Mouse (Mus musculus) testis, adult 2 months (tissue): ENCODE measurements at regions not wholly inside any gene's neighbourhood (a gene's known extent, or its start where the extent isn't known, plus 50 kb on each side); places are given as distances from the start of the nearest gene placed in this dataset.

Source experiments
- H3K27ac ChIP-seq: fragments of 200-500 bp; 2 replicates; pipeline ENCODE4 v1.5.1; 2012; ENCODE audit warnings: low read depth, low read length; ENCODE audit not compliant: control insufficient read depth, insufficient read depth
- H3K27me3 ChIP-seq: fragments of 200-500 bp; 2 replicates; pipeline ENCODE4 v1.6.1; 2012; ENCODE audit warnings: mild to moderate bottlenecking, low read length, moderate library complexity; ENCODE audit not compliant: control insufficient read depth, insufficient read depth
- H3K36me3 ChIP-seq: fragments of 200-500 bp; 2 replicates; pipeline ENCODE4 v1.6.1; 2012; ENCODE audit warnings: mild to moderate bottlenecking, low read length; ENCODE audit not compliant: control insufficient read depth, insufficient read depth
- H3K4me1 ChIP-seq: fragments of 200-500 bp; 2 replicates; pipeline ENCODE4 v1.6.1; 2012; ENCODE audit warnings: low read length; ENCODE audit not compliant: control insufficient read depth, insufficient read depth
- H3K4me3 ChIP-seq: fragments of 200-500 bp; 2 replicates; pipeline ENCODE4 v1.5.1; 2012; ENCODE audit warnings: low read depth, mild to moderate bottlenecking, low read length, moderate library complexity, mixed read lengths; ENCODE audit not compliant: control insufficient read depth
- CTCF ChIP-seq: fragments of 200-500 bp; IDR thresholded peaks from 2 replicates; pipeline ENCODE4 v1.5.1; 2012; ENCODE audit warnings: low read depth, mild to moderate bottlenecking, inconsistent platforms, low read length, moderate library complexity; ENCODE audit not compliant: control insufficient read depth, insufficient read depth, insufficient replicate concordance
- POLR2A ChIP-seq: fragments of 200-500 bp; IDR thresholded peaks from 2 replicates; pipeline ENCODE4 v1.6.1; 2012; ENCODE audit warnings: low read depth, mild to moderate bottlenecking, inconsistent platforms, low read length, moderate library complexity; ENCODE audit not compliant: control insufficient read depth

GRCm38 (mm10) chr11:71395023-71395422 lies 164.5 kb upstream of the Nlrp1b start:
- Histone ChIP-seq H3K4me3 (no peak overlapping the region), H3K27ac (no peak overlapping the region), H3K36me3 (no peaks in the 10 kb centered on the region), H3K27me3 (no peaks in the 10 kb centered on the region), H3K4me1 (no peaks in the 10 kb centered on the region)
- no peak for TF ChIP-seq POLR2A
- no peak for TF ChIP-seq CTCF

- Histone ChIP-seq H3K36me3 (no peaks in the 10 kb centered on the region), H3K4me3 (no peak overlapping the region), H3K27me3 (no peaks in the 10 kb centered on the region), H3K27ac (no peak overlapping the region), H3K4me1 (no peaks in the 10 kb centered on the region)
- TF ChIP-seq CTCF (no peak), POLR2A (no peak)
These were observed 165.1 kb upstream of the Nlrp1b start for GRCm38 (mm10) chr11:71395631-71396030.

GRCm38 (mm10) chr11:71400351-71400750 lies 169.8 kb upstream of the Nlrp1b start:
- Histone ChIP-seq H3K4me3 (no peak overlapping the region), H3K27me3 (no peaks in the 10 kb centered on the region), H3K27ac (no peak overlapping the region), H3K4me1 (no peaks in the 10 kb centered on the region), H3K36me3 (no peaks in the 10 kb centered on the region)
- TF ChIP-seq CTCF (no peak), POLR2A (no peak)

- Histone ChIP-seq H3K36me3 (no peaks in the 10 kb centered on the region), H3K4me3 (no peak overlapping the region), H3K27ac (no peak overlapping the region), H3K27me3 (no peaks in the 10 kb centered on the region), H3K4me1 (no peaks in the 10 kb centered on the region)
- TF ChIP-seq CTCF, result no peak
- TF ChIP-seq POLR2A, result no peak
These were observed 171.1 kb upstream of the Nlrp1b start for GRCm38 (mm10) chr11:71401411-71402276.

GRCm38 (mm10) chr11:71404361-71404760 lies 173.8 kb upstream of the Nlrp1b start:
- Histone ChIP-seq H3K27ac (no peak overlapping the region), H3K4me1 (no peaks in the 10 kb centered on the region), H3K4me3 (no peak overlapping the region), H3K27me3 (no peaks in the 10 kb centered on the region), H3K36me3 (no peaks in the 10 kb centered on the region)
- no peak for TF ChIP-seq CTCF
- no peak for TF ChIP-seq POLR2A

- Histone ChIP-seq H3K36me3 (no peaks in the 10 kb centered on the region), H3K27ac (no peak overlapping the region), H3K4me3 (no peak overlapping the region), H3K27me3 (no peaks in the 10 kb centered on the region), H3K4me1 (no peaks in the 10 kb centered on the region)
- TF ChIP-seq CTCF, result no peak
- no peak for TF ChIP-seq POLR2A
These were observed 176.5 kb upstream of the Nlrp1b start for GRCm38 (mm10) chr11:71407043-71407442.

GRCm38 (mm10) chr11:71409211-71409765 lies 178.8 kb upstream of the Nlrp1b start:
- TF ChIP-seq POLR2A, result no peak
- no peak for TF ChIP-seq CTCF
- no peaks in the 10 kb centered on the region for H3K4me1 ChIP-seq
- no peaks in the 10 kb centered on the region for H3K36me3 ChIP-seq
- no peak overlapping the region for H3K4me3 ChIP-seq
- no peak overlapping the region for H3K27ac ChIP-seq
- H3K27me3 ChIP-seq, result no peaks in the 10 kb centered on the region

GRCm38 (mm10) chr11:71410582-71410981 lies 180.0 kb upstream of the Nlrp1b start:
- TF ChIP-seq CTCF, result no peak
- no peak for TF ChIP-seq POLR2A
- H3K36me3 ChIP-seq, result no peaks in the 10 kb centered on the region
- no peaks in the 10 kb centered on the region for H3K4me1 ChIP-seq
- no peaks in the 10 kb centered on the region for H3K27me3 ChIP-seq
- no peak overlapping the region for H3K27ac ChIP-seq
- no peak overlapping the region for H3K4me3 ChIP-seq
